Mouse (Mus musculus) thymus, postnatal 36 days (tissue): Measurements from ENCODE around the gene Palm.

Source experiments
- DNase-seq, 2 experiments: peaks; one replicate each; pipeline ENCODE4 v3.0.0; 2022; ENCODE audit warnings: mixed read lengths in 2 of 2

The Palm gene

GRCm38 (mm10) chr10:79773208-79773607 is 20.2 kb upstream of the Palm start:
- no peak for DNase-seq

GRCm38 (mm10) chr10:79774486-79775279 is 18.7 kb upstream of the Palm start:
- peak in 1 of 2 experiments; percentile 7 for DNase-seq

DNA sequence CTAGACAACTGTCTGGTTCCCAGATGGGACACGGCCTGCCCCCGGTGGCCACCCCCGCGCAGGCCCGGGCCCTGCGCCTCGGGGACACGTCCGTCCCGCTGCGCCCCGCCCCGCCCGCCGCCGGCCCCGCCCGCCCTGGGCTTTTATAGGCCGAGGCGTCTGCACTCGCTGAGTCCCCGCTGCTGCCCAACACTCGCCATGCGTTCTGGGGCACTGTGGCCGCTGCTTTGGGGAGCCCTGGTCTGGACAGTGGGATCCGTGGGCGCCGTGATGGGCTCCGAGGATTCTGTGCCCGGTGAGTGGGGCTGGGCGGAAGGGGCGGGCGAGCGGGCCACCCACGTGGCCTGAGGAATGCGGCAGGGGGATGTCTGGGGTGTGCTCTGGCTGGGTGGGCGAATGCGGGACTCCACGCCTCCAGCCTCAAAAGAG is 16.3 kb upstream of the Palm start, which contains the start of gene Fstl3:
Fstl3 (plus strand) TSS at position 170 of the 429 bp plus-strand sequence.
- no peak for DNase-seq

DNA sequence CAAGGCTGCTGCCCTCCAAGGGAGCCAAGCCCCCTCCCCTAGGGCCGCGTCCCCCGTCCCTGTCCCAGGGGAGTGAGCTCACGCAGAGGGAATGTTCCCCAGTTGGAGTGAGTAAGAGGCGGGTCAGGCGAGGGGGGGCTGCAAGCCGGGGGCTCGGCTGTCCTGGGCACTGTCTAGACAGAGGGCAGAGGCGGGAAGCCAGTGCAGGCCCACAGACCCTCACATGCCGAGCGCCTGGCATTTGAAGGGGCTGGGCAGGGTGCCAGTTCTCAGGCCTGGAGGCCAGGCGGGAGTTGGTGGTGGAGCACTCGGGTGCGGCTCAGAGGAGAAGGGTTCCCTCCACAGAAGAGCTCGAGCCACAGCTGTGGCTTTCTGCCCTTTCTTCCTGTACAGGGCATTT is 15.4 kb upstream of the Palm start:
- no peak for DNase-seq

DNA sequence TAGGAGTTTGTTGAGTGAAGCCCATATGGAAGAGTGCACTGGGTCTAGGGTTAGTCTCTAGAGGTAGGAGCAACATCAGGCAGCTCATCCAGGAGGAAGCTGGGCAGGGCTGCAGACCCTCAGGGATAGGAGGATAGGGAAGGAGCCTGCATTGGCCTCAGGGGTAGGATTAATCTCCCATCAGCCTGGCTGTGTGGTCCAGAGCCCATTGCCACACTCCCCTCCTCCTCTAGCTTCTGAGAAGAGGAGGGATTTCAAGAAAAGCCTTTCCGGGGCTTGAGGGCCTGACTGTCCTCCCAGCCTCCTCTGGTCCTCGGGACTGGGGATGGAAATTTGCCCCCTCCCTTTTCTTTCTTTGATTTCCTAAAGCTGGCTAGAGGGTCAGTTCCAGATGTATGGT is 14.2 kb upstream of the Palm start:
- DNase-seq = no peak

- DNase-seq = peak; percentile 92 to 94
Observed at GRCm38 (mm10) chr10:79779784-79780663, 13.3 kb upstream of the Palm start.

DNA sequence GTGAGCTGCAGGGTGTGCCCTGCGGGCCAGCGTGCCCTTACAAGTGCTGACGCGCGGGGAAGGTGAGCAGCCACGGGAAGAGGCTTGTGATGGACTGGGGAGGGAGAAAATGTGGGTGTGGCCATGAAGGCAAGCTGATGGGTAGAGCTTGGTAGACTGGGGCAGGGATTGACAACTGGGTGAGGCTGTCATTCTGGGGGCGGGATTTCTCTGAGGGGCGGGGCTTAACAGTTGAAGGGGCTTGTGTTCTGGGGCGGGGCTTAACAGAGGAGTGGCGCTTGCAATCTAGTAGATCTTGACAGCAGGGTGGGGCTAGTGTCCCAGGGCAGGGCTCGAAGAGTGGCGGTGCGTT is 12.7 kb upstream of the Palm start:
- DNase-seq = peak; percentile 65 to 78

DNA sequence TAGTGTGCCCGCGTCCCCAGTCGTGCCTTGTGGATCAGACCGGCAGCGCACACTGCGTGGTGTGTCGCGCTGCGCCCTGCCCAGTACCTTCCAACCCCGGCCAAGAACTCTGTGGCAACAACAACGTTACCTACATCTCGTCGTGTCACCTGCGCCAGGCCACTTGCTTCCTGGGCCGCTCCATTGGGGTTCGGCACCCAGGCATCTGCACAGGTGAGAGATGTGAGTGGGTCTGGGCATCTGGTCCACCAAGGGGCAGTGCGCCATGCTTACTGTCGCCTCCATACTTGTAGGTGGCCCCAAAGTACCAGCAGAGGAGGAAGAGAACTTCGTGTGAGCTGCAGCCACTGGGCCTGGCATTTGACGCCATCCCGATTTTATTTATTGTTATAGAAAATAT is 12.2 kb upstream of the Palm start:
- no peak for DNase-seq

DNA sequence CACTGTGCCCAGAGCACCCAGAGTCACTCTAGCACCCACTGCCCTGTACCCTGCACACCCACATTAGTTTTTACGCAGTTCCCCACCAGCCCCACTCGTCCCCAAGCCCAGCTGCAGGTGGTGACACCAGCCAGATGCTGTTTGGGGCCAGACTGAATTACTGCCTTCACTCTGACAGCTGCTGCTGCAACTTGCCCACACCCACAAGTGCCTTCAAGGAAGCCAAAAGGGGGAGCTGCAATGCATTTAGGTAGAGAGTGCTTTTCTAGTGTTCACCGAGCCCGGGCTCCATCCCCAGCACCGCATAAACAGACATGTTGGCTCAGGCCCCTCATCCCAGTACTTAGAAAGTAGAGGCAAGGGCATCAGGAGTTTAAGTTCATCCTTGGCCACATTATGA is 11.4 kb upstream of the Palm start:
- peak; percentile 55 to 78 for DNase-seq

DNA sequence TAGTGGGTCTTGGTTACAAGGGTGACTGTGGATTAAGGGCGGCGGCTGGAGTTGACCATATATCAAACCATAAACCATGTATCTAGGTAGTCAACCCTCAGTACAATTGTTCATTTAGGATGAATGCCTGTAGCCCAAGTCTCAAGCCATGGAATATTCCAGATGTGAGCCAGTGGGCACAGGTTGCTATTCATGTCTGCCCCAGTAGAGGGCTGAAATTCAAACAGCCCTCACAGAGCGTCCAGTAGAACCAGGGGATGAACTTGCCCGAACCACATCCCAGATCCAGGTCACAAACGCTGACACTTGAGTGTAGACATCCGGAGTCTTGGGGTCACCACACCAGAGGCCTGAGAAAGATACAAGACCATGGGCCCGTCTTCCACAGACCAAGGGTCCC is 10.3 kb upstream of the Palm start:
- DNase-seq = no peak

- peak; percentile 48 to 50 for DNase-seq
Observed at GRCm38 (mm10) chr10:79783920-79784800, 9.2 kb upstream of the Palm start.

GRCm38 (mm10) chr10:79788386-79789158 is 4.8 kb upstream of the Palm start:
- DNase-seq = peak; percentile 72 to 79

DNA sequence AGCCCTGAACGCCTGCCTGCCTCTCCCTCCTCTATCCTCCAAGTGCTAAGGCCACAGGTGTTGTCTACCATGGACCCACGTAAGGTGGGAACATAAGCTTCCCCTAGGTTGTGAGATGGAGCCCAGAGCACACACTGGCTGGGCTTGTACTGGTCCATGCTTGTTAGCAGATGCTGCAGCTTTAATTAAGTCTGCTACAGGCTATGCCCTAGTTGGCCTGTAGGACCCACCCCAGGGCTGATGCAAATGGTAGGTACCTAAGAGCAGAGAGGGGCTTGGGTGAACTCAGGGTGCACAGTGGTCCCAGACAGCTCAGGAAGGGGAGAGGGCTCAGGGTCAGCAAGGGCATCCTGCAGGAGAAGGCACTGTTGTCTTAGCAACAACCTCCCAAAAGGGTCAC is 3.8 kb upstream of the Palm start:
- DNase-seq = no peak

- no peak for DNase-seq
Observed at GRCm38 (mm10) chr10:79790861-79791260, 2.5 kb upstream of the Palm start, which contains the start of gene Prss57. Prss57 (minus strand) TSS chr10:79790961.

GRCm38 (mm10) chr10:79792339-79793040 is 882 bp upstream of the Palm start:
- no peak for DNase-seq

DNA sequence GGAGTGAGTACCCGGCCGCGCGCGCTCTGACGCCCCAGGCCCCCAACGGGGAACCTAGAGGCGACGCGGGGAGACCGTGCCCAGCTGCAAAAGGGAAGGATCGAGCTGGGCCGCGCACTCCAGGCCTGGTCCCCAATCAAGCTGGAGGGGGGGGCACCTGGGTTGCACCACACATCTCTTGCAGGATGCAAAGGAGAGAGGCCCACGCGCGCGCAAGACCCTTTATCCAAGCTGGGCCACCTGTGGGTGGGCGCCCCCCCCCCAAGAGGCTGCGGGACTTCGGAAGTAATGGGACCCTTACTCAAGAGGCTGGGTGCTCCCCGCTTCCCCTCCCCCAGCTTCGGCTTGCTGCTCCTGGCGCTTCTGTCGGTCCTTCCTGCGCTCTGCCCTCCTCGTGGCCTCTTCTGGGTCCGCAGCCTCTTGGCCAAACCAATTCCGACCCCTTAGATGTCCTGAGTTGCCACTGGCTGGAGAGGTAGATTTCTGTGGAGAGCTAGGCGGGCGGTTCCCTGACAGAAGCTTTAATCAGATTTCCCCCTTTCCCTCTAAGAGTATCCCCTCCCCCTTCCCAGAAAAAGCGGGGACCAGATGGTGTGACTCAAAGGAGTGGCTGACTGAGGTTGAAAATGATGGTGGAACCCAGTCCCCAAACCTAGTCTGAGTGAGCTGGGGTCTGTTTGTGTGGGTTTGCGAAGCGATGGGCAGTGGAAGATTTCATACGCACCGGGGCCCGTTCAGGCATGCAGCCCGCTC is 542 bp downstream of the Palm start:
- DNase-seq = no peak

GRCm38 (mm10) chr10:79794491-79794931 is 1.1 kb downstream of the Palm start:
- DNase-seq = no peak

GRCm38 (mm10) chr10:79795905-79796304 is 2.5 kb downstream of the Palm start:
- DNase-seq = no peak

DNA sequence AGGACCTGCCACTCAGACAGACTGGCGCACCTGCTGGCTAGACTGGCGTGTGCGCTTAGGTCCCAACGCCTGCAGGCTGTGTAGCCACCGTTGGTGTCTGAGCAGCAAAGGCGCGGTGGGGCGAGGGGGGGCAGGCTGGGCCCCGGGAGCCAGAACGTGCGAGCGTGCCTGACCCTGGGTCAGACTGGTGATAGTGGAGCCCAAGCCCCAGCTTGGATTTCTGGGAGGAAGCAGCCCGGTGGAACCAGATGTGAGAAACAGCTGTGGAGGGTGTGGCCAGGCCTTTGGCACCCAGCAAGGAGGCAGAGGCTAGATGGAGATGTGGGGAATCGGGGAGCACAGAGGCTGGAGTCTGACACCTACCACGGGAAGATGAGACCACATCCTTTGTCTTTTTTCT is 4.0 kb downstream of the Palm start:
- peak; percentile 29 to 50 for DNase-seq

DNA sequence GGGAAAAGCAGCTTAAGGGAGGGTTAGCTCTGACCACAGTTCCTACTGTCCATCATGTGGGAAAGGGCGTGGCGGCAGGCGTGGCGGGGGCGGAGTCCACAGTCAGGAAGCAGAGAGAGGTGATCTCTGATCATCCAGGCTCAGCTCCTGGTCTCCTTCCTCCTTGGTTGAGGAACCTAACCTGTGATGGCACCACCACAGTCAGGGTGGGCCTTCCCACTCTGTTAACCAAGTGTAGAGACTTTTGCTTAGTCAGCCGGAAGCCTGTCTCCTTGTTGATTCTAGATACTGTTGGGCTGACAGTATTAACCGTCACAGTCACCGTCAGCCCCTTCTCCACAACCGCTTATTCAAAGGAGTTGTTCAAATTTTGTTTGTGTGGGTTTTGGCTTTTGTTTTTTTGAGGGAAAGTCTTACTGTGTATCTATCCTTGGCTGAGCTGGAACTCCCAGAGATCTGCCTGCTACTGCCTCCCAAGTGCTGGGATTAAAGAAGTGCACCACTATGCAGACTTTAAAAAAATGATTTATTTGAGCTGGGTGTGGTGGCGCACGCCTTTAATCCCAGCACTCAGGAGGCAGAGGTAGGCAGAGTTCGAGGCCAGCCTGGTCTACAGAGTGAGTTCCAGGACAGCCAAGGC is 5.0 kb downstream of the Palm start:
- peak in 1 of 2 experiments; percentile 37 for DNase-seq
